In genomic region chr17:79350751-79351191, GRCm38 (mm10) we compare ENCODE assay signal across 10 mouse cellular contexts. TPM values are rescaled to one million over a fixed set of nuclear protein-coding genes. Genes with fewer than 3 reads are reported as not detected.
DNase-seq lines count a peak whose midpoint lies in the region; ATAC-seq and TF ChIP-seq lines count a peak whose summit lies in the region.
"Had no signal": no experiment of that assay in that cellular context is flagged by ENCODE, and none has a peak within 500 bp of the region (broad histone marks: within the 10 kb centered on the region; RNA-seq: fewer than 3 reads in every experiment).

No protein-coding gene starts in this region.

- peak; percentile 77 for ATAC-seq in heart, embryonic 11.5 days (replicated peaks; ENCODE audit: insufficient number of reproducible peaks, low FRiP score, low TSS enrichment)
- ATAC-seq in erythroblast, adult 5-6 weeks (replicated peaks; ENCODE audit: low FRiP score, poor library complexity, severe bottlenecking): peak; percentile 72
- ATAC-seq in liver, embryonic 14.5 days (ENCODE audit: insufficient read depth): peak; percentile 85
- ATAC-seq: forebrain, embryonic 15.5 days had no signal

- peak; percentile 98 for TF ChIP-seq EP300 in liver, embryonic 14.5 days (IDR thresholded peaks at IDR 0.05; ENCODE audit: low read depth)

- H3K4me3 ChIP-seq in heart, embryonic 11.5 days (ENCODE audit: low read depth, low read length): no peak overlapping the region
- peak overlapping the region; percentile 54 to 86 for H3K4me3 ChIP-seq in liver, embryonic 14.5 days (ENCODE audit: insufficient read depth in 1 of 2, low read depth in 2 of 2, low read length in 2 of 2)
- H3K4me3 ChIP-seq: forebrain, embryonic 15.5 days had no signal

- DNase-seq in heart, adult 8-10 months (ENCODE audit: low spot score): no peak
- DNase-seq in 3134 (ENCODE audit: extremely low read depth, insufficient read length, low spot score): peak; percentile 68
- DNase-seq in liver, embryonic 14.5 days (ENCODE audit: low read depth in 3 of 3, low spot score in 3 of 3): peak; percentile 84 to 89 (median 86)
- no peak for DNase-seq in thymus, postnatal 14 days
- no peak for DNase-seq in urinary bladder, postnatal 25 days (ENCODE audit: low spot score)
- no peak for DNase-seq in gastrocnemius, postnatal 36 days
- DNase-seq: cerebellum, postnatal 10 days had no signal

- no peaks in the 10 kb centered on the region for H3K27me3 ChIP-seq in heart, embryonic 11.5 days (ENCODE audit: control insufficient read depth, insufficient read depth, low read length)
- no peaks in the 10 kb centered on the region for H3K27me3 ChIP-seq in liver, embryonic 14.5 days (ENCODE audit: control insufficient read depth, insufficient read depth, low read length)
- H3K27me3 ChIP-seq: forebrain, embryonic 15.5 days had no signal

- peak overlapping the region; percentile 29 for H3K4me2 ChIP-seq in heart, embryonic 11.5 days
- peak overlapping the region; percentile 100 for H3K4me2 ChIP-seq in liver, embryonic 14.5 days (ENCODE audit: low read depth)
- H3K4me2 ChIP-seq: forebrain, embryonic 15.5 days had no signal

- no peaks in the 10 kb centered on the region for H3K9me3 ChIP-seq in heart, embryonic 11.5 days (replicated peaks; ENCODE audit: control insufficient read depth, low read length)
- no peaks in the 10 kb centered on the region for H3K9me3 ChIP-seq in liver, embryonic 14.5 days (ENCODE audit: control insufficient read depth, low read length)
- H3K9me3 ChIP-seq: forebrain, embryonic 15.5 days had no signal

- no peaks in the 10 kb centered on the region for H3K36me3 ChIP-seq in heart, embryonic 11.5 days (ENCODE audit: control insufficient read depth, insufficient read depth, low read length)
- peaks cover 58% of the 10 kb centered on the region for H3K36me3 ChIP-seq in liver, embryonic 14.5 days (replicated peaks; ENCODE audit: control insufficient read depth, insufficient read depth, low read depth)
- H3K36me3 ChIP-seq: forebrain, embryonic 15.5 days had no signal

- TF ChIP-seq CTCF in liver, embryonic 14.5 days (IDR thresholded peaks at IDR 0.05; ENCODE audit: low read depth): peak; percentile 58

- intact Hi-C loops in gastrocnemius, postnatal 36 days (cut with DNase I): loop anchor here (10.0 kb wide), 1 partner anchor 664 kb away; no protein-coding TSS in a partner anchor

- WGBS in heart, embryonic 11.5 days (ENCODE audit: insufficient replicate concordance): 23% methylated on average over 11 of the region's 11 CpGs
- 18% methylated on average over 11 of the region's 11 CpGs for WGBS in liver, embryonic 14.5 days (ENCODE audit: insufficient replicate concordance)

- H3K27ac ChIP-seq in heart, embryonic 11.5 days (ENCODE audit: low read depth, low read length): peak overlapping the region; percentile 70
- H3K27ac ChIP-seq in liver, embryonic 14.5 days: peak overlapping the region; percentile 96
- H3K27ac ChIP-seq: forebrain, embryonic 15.5 days had no signal

- H3K4me1 ChIP-seq in heart, embryonic 11.5 days (ENCODE audit: control insufficient read depth, insufficient read depth, low read length): peaks cover 36% of the 10 kb centered on the region
- peaks cover 55 to 56% of the 10 kb centered on the region in 2 experiments for H3K4me1 ChIP-seq in liver, embryonic 14.5 days (replicated peaks; ENCODE audit: control insufficient read depth in 2 of 2, insufficient read depth in 2 of 2, low read length in 1 of 2)

- H3K9ac ChIP-seq in heart, embryonic 11.5 days (ENCODE audit: low read depth, low read length): no peak overlapping the region
- H3K9ac ChIP-seq in liver, embryonic 14.5 days (replicated peaks): peak overlapping the region; percentile 49
- H3K9ac ChIP-seq: forebrain, embryonic 15.5 days had no signal

RNA-seq across cellular contexts. Expression of gene Cdc42ep3, which starts 4.1 kb away (rescaled TPM):
- 35.0 and 36.0 TPM in 2 replicates for polyA plus RNA-seq in heart, embryonic 11.5 days (2014; fragmentation: Nextera tagmentation; extraction: Ambion mirVana)
- 10 to 100 TPM; 26.6 to 36.4 (median 30.3) TPM for total RNA-seq in heart, adult 8-10 months (2022)
- 23.6 and 33.4 TPM in 2 replicates for total RNA-seq in erythroblast, adult 5-6 weeks (2015; ENCODE audit: low replicate concordance)
- 26.3 and 28.0 TPM in 2 replicates for total RNA-seq in erythroblast, adult 5-6 weeks (2017; ENCODE audit: low replicate concordance)
- 12.5 and 17.2 TPM in 2 replicates for polyA plus RNA-seq in liver, embryonic 14.5 days (2012; rRNA removed)
- 52.5 and 57.5 TPM in 2 replicates for polyA plus RNA-seq in liver, embryonic 14.5 days (2014; fragmentation: Nextera tagmentation; extraction: Ambion mirVana)
- total RNA-seq in gastrocnemius, postnatal 36 days (2021): 10 to 100 TPM; 30.6 to 45.2 TPM

Comparison
In these comparisons a context has a peak if more than half of its experiments do, and no peak if none do; other contexts are left out.
1. DNase-seq: peak in 3134 (single experiment) and liver, embryonic 14.5 days (3 of 3); none in heart, adult 8-10 months (single experiment), thymus, postnatal 14 days (single experiment), urinary bladder, postnatal 25 days (single experiment) and gastrocnemius, postnatal 36 days (0 of 2).
2. Peak in every context shown above with its lines, with median percentiles within 50 percentile points of each other: ATAC-seq.